Mouse (Mus musculus): Measurements from ENCODE around the gene Tctex1d4. TPM values are rescaled to one million over a fixed set of nuclear protein-coding genes. Genes with fewer than 3 reads are reported as not detected.
A peak's percentile ranks its signal among the peaks of the same experiment; 100 is the strongest.

The Tctex1d4 gene
- polyA plus RNA-seq, 1 experiment from 2014 or later, result not detected

DNA sequence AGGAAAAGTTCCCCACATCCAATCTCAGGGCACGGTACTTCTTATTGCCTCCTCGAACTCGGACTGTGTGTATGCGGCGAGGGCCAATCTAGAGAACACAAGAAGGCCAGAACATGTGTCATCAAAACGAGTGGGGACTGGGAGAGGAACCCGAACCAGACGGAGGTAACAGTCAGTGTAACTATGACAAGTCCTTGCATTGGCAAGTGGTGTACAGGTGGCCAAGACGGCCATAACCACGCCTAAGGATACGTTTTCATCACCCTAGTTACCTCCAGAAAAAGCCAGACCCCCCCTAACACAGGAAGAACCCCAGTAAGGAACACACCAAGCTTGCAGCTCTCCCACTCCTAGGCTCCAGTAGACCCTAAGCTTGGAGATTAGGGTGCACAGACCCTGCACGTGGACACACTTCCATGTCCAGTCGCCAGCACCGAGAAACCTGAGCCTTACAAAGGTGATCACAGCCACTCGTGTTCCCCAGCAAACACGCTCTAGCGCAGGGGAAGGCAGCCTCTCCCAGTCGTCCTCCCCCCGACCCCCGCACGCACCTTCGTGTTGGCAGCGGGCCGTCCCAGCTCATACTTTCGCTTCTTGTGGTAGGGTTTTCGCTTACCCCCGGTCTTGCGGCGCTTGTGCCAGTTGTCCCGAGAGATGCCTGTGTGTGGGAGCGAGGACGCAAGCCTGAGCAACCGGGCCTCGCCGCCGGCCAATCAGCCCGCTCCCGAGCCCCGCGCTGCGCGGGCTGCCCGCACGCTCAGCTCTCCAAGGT, 28.6 kb downstream of the Tctex1d4 start:
- peak overlapping the region; percentile 96 for H3K27ac ChIP-seq (ENCODE audit: low read depth, low read length)
- H3K4me3 ChIP-seq (ENCODE audit: low read length), result peak overlapping the region; percentile 92
- no peaks in the 10 kb centered on the region for H3K27me3 ChIP-seq (ENCODE audit: control insufficient read depth, insufficient read depth, low read length)
- peaks cover 58% of the 10 kb centered on the region for H3K36me3 ChIP-seq (ENCODE audit: control insufficient read depth, insufficient read depth, low read length)
- peak overlapping the region; percentile 98 for H3K9ac ChIP-seq (ENCODE audit: low read depth, low read length)
- peak overlapping the region; percentile 60 for H3K4me2 ChIP-seq (replicated peaks; ENCODE audit: low read depth, low read length)
- peaks cover 18% of the 10 kb centered on the region; the same call in 1 of the 2 replicates for H3K4me1 ChIP-seq (ENCODE audit: control insufficient read depth, insufficient read depth, low read length)
- no peaks in the 10 kb centered on the region for H3K9me3 ChIP-seq (ENCODE audit: control insufficient read depth, low read length)
- no peak for ATAC-seq (ENCODE audit: low FRiP score, low TSS enrichment)
- 1% methylated on average over 44 of the region's 44 CpGs for WGBS

DNA sequence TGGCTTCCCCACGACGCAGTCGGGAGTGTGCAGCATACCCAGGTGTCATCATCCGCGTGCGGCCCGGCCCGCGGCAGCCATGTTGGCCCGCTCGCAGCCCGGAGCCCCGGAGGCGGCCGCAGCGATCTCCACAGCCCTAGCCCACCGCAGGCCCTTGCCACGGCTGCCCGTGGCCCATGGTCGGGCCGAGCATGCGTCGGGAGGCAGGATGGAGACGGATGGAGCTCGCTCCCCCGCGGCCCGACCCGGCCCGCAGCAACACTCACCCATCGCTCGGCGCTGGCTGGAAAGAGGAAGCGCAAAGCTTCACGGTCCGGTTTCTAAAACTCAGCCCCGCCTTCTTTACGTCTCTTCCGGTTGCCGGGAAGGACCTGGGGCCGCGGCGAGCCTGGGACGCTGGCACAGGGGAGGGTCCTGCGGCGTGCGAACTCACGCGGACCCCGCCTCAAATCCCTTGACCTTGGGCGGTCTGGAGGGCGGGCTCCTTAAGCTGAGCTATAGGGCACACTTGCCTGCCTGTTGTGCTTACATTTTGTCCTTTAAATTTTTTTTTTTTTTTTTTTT, 29.3 kb downstream of the Tctex1d4 start, which contains the start of gene Rps8:
TSS of gene Rps8 (minus strand) at position 452 of the 564 bp plus-strand sequence.
- H3K4me3 ChIP-seq (ENCODE audit: low read length), result peak within 1 kb of the TSS; percentile 92
- WGBS, result under 1% methylated on average over 52 of the region's 52 CpGs
- no peaks in the 10 kb centered on the region for H3K9me3 ChIP-seq (ENCODE audit: control insufficient read depth, low read length)
- H3K9ac ChIP-seq (ENCODE audit: low read depth, low read length), result peak within 1 kb of the TSS; percentile 98
- H3K27me3 ChIP-seq (ENCODE audit: control insufficient read depth, insufficient read depth, low read length), result no peaks in the 10 kb centered on the region
- ATAC-seq (ENCODE audit: low FRiP score, low TSS enrichment), result peak; percentile 94
- H3K36me3 ChIP-seq (ENCODE audit: control insufficient read depth, insufficient read depth, low read length), result peaks cover 58% of the 10 kb centered on the region
- H3K4me2 ChIP-seq (replicated peaks; ENCODE audit: low read depth, low read length), result peak within 1 kb of the TSS; percentile 60
- H3K4me1 ChIP-seq (ENCODE audit: control insufficient read depth, insufficient read depth, low read length), result peaks cover 18% of the 10 kb centered on the region; the same call in 1 of the 2 replicates
- H3K27ac ChIP-seq (ENCODE audit: low read depth, low read length), result peak within 1 kb of the TSS; percentile 96

DNA sequence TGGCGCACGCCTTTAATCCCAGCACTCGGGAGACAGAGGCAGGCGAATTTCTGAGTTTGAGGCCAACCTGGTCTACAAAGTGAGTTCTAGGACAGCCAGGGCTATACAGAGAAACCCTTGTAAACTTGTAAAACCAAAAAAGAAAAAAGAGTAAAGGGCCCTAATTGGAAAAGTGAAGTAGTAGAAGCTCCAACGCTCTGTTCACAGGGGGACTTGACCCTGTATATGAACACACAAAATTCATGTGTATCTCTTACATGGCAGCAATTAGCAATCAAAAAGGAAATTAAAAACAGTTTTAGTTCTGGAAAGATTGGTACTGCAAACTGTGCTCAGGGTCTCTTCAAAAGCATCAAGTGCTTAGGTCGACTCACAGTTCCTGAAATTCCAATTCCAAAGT, 29.8 kb downstream of the Tctex1d4 start:
- peaks cover 18% of the 10 kb centered on the region; the same call in 1 of the 2 replicates for H3K4me1 ChIP-seq (ENCODE audit: control insufficient read depth, insufficient read depth, low read length)
- peak overlapping the region; percentile 92 for H3K4me3 ChIP-seq (ENCODE audit: low read length)
- ATAC-seq (ENCODE audit: low FRiP score, low TSS enrichment), result no peak
- H3K9ac ChIP-seq (ENCODE audit: low read depth, low read length), result peak overlapping the region; percentile 98; the same call in 1 of the 2 replicates
- H3K4me2 ChIP-seq (replicated peaks; ENCODE audit: low read depth, low read length), result peak overlapping the region; percentile 32; the same call in 1 of the 2 replicates
- no peaks in the 10 kb centered on the region for H3K9me3 ChIP-seq (ENCODE audit: control insufficient read depth, low read length)
- 31% methylated on average over 6 of the region's 6 CpGs for WGBS
- no peaks in the 10 kb centered on the region for H3K27me3 ChIP-seq (ENCODE audit: control insufficient read depth, insufficient read depth, low read length)
- peak overlapping the region; percentile 0; the same call in 1 of the 2 replicates for H3K27ac ChIP-seq (ENCODE audit: low read depth, low read length)
- H3K36me3 ChIP-seq (ENCODE audit: control insufficient read depth, insufficient read depth, low read length), result peaks cover 58% of the 10 kb centered on the region

DNA sequence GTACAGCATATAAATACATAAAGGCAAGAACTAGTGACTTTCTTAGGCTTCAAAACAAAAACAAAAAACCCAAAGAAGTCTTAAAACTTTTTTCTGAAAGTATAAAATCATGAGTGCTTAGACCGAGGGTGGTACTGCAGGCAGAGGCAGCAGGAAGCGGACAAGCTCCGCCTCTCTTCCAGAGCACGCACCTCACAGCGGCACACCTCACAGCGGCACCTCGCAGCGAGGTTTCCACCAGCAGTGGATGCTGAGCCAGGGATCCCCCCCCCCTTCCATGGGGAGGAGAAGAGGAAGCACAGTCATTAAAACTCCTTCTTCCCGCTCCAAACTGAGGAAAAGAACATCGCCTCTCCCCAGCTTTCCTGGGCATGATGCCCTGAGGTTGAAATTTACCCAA, 33.1 kb downstream of the Tctex1d4 start:
- Histone ChIP-seq H3K4me1 (ENCODE audit: control insufficient read depth, insufficient read depth, low read length) (no peaks in the 10 kb centered on the region), H3K9ac (ENCODE audit: low read depth, low read length) (no peak overlapping the region), H3K4me2 (replicated peaks; ENCODE audit: low read depth, low read length) (no peak overlapping the region), H3K36me3 (ENCODE audit: control insufficient read depth, insufficient read depth, low read length) (peaks cover 58% of the 10 kb centered on the region), H3K27me3 (ENCODE audit: control insufficient read depth, insufficient read depth, low read length) (no peaks in the 10 kb centered on the region), H3K27ac (ENCODE audit: low read depth, low read length) (no peak overlapping the region), H3K4me3 (ENCODE audit: low read length) (no peak overlapping the region), H3K9me3 (ENCODE audit: control insufficient read depth, low read length) (no peaks in the 10 kb centered on the region)
- 84% methylated on average over 10 of the region's 10 CpGs for WGBS
- no peak for ATAC-seq (ENCODE audit: low FRiP score, low TSS enrichment)

DNA sequence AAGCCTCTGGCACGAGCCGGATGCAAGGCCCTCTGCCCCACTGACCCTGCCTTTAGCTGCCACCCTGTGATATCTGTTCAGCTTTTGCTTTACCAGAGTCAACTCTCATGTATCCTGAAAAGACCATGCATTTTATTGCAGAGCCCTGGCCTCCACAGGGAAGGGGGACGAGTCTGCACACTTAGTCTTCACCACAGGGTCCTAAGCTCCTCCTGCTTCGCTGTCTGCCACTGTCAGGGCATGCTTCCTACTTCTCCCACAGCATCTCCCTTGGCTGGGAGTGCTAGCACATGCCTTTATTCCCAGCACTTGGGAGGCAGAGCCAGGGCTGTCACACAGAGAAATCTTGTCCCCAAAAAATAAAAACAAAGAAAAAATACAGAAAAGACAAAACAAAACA, 34.6 kb downstream of the Tctex1d4 start:
- no peak overlapping the region for H3K4me3 ChIP-seq (ENCODE audit: low read length)
- H3K9ac ChIP-seq (ENCODE audit: low read depth, low read length), result no peak overlapping the region
- no peaks in the 10 kb centered on the region for H3K27me3 ChIP-seq (ENCODE audit: control insufficient read depth, insufficient read depth, low read length)
- no peaks in the 10 kb centered on the region for H3K9me3 ChIP-seq (ENCODE audit: control insufficient read depth, low read length)
- no peak overlapping the region for H3K27ac ChIP-seq (ENCODE audit: low read depth, low read length)
- peaks cover 73% of the 10 kb centered on the region for H3K36me3 ChIP-seq (ENCODE audit: control insufficient read depth, insufficient read depth, low read length)
- H3K4me1 ChIP-seq (ENCODE audit: control insufficient read depth, insufficient read depth, low read length), result no peaks in the 10 kb centered on the region
- 69% methylated on average over 4 of the region's 4 CpGs for WGBS
- no peak for ATAC-seq (ENCODE audit: low FRiP score, low TSS enrichment)
- no peak overlapping the region for H3K4me2 ChIP-seq (replicated peaks; ENCODE audit: low read depth, low read length)

DNA sequence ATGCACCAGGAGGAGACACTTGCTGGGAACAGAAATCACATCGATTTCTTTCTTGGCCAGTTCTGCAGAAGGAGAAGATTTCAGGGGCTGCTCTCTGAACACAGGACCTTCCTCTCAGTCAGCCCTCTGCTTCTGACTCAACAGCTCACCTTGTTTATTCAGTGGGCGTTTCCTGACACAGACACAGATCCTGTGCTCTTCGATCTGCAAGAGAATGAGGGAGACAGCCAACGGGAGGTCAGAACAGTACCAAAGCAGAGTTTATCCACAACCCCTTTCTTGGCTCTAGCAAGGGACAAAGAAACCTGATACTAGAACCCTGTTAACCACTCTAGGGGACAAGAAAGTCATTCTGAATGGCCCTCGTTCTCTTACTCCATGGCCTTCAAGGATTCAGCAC, 43.3 kb downstream of the Tctex1d4 start:
- H3K9me3 ChIP-seq (ENCODE audit: control insufficient read depth, low read length), result no peaks in the 10 kb centered on the region
- no peak for ATAC-seq (ENCODE audit: low FRiP score, low TSS enrichment)
- H3K36me3 ChIP-seq (ENCODE audit: control insufficient read depth, insufficient read depth, low read length), result peaks cover 97% of the 10 kb centered on the region
- WGBS, result 90% methylated on average over 5 of the region's 5 CpGs
- no peaks in the 10 kb centered on the region for H3K27me3 ChIP-seq (ENCODE audit: control insufficient read depth, insufficient read depth, low read length)
- H3K4me1 ChIP-seq (ENCODE audit: control insufficient read depth, insufficient read depth, low read length), result no peaks in the 10 kb centered on the region
- no peak overlapping the region for H3K9ac ChIP-seq (ENCODE audit: low read depth, low read length)
- no peak overlapping the region for H3K4me2 ChIP-seq (replicated peaks; ENCODE audit: low read depth, low read length)
- H3K4me3 ChIP-seq (ENCODE audit: low read length), result no peak overlapping the region
- no peak overlapping the region for H3K27ac ChIP-seq (ENCODE audit: low read depth, low read length)

Small RNAs within 50 kb of the gene (microRNA-seq; reads per million reads assigned to microRNA genes)
- gene Gm22398, result not detected

Other genes with a start within 250 kb of the Tctex1d4 start
- gene Zswim5, start 249.4 kb upstream of the Tctex1d4 start, polyA plus RNA-seq (2014; fragmentation: Nextera tagmentation; extraction: Ambion mirVana), result 1.7 and 2.1 TPM in 2 replicates
- gene Urod, start 132.4 kb upstream of the Tctex1d4 start, polyA plus RNA-seq (2014; fragmentation: Nextera tagmentation; extraction: Ambion mirVana), result 83.9 and 101 TPM in 2 replicates
- gene Hectd3, start 131.5 kb upstream of the Tctex1d4 start, polyA plus RNA-seq (2014; fragmentation: Nextera tagmentation; extraction: Ambion mirVana), result 4.5 and 7.6 TPM in 2 replicates
- 52.9 and 53.2 TPM in 2 replicates for gene Eif2b3, start 107.4 kb upstream of the Tctex1d4 start, polyA plus RNA-seq (2014; fragmentation: Nextera tagmentation; extraction: Ambion mirVana)
- 6.0 and 7.6 TPM in 2 replicates for gene Ptch2, start 30.7 kb upstream of the Tctex1d4 start, polyA plus RNA-seq (2014; fragmentation: Nextera tagmentation; extraction: Ambion mirVana)
- 6.2 TPM in 2 replicates for gene Btbd19, start 1.1 kb upstream of the Tctex1d4 start, polyA plus RNA-seq (2014; fragmentation: Nextera tagmentation; extraction: Ambion mirVana)
- gene Plk3, start 7.2 kb downstream of the Tctex1d4 start, polyA plus RNA-seq (2014; fragmentation: Nextera tagmentation; extraction: Ambion mirVana), result 2.4 and 2.9 TPM in 2 replicates
- gene Rps8, start 29.4 kb downstream of the Tctex1d4 start, polyA plus RNA-seq (2014; fragmentation: Nextera tagmentation; extraction: Ambion mirVana), result 1,419 and 1,934 TPM in 2 replicates
- gene Kif2c, start 55.8 kb downstream of the Tctex1d4 start, polyA plus RNA-seq (2014; fragmentation: Nextera tagmentation; extraction: Ambion mirVana), result 63.8 and 74.6 TPM in 2 replicates
- 10.1 and 13.8 TPM in 2 replicates for gene Tmem53, start 125.2 kb downstream of the Tctex1d4 start, polyA plus RNA-seq (2014; fragmentation: Nextera tagmentation; extraction: Ambion mirVana)
- 0.15 and 0.54 TPM in 2 replicates for gene Armh1, start 125.3 kb downstream of the Tctex1d4 start, polyA plus RNA-seq (2014; fragmentation: Nextera tagmentation; extraction: Ambion mirVana)